Mouse (Mus musculus) cerebellum, adult 2 months (tissue): ENCODE data around the gene Ntn1.

Source experiments
- CTCF ChIP-seq: fragments of 200-500 bp; IDR thresholded peaks from 2 replicates; pipeline ENCODE4 v1.5.1; 2011; ENCODE audit warnings: low read depth, mild to moderate bottlenecking, control low read depth, low read length, moderate library complexity, borderline replicate concordance; ENCODE audit not compliant: insufficient read depth
- POLR2A ChIP-seq: fragments of 200-500 bp; IDR thresholded peaks from 2 replicates; pipeline ENCODE4 v1.6.1; 2011; ENCODE audit warnings: low read length, control low read depth, borderline replicate concordance; ENCODE audit not compliant: insufficient read depth

DNA sequence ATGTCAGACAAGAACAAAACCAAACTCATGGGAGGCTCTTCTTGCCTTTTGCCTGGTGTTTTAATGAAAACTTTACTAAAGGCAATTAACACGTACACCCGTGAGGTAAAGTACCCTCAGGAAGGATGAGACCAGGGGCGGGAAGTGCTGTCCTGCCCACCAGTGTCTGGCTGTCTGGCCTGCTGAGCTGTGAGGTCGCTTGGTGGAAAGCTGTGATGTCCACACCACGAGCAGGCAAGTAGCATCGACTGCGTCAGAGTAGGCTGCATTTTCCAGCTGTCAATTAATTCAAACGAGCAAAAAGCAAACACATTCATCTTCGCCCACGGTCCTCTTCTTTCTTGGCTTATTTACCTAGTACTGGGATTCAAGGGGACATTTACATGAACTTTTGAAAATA lies 201.9 kb downstream of the Ntn1 start:
- TF ChIP-seq POLR2A: no peak
- TF ChIP-seq CTCF: no peak
